Mouse (Mus musculus): ENCODE data around the gene Dcdc2a.

DNA sequence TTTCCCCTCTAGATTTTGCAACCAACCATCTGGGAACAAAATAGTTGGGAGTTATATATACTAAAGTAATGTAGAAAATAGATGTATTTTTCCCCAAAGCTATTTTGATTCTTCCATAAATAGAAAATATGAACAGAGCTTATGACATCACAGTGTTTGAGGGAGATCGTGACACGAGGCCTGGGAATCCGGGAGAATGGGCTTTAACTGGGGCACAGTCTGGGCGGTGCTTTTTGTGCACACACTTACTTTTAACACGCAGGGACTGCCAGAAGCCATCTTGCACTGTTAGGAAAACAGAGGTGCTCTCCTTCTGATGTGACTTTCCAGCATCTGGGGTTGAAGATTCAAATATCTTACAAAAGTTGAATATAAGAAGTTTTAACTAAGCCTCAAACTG is 151.1 kb downstream of the Dcdc2a start:
- TF ChIP-seq CTCF (IDR thresholded peaks at IDR 0.05; ENCODE audit: low read depth, low read length) (no peak), POLR2A (IDR thresholded peaks at IDR 0.05; ENCODE audit: extremely low read depth, insufficient read depth, low read length) (no peak)

Data from liver, adult 2 months (tissue).